Mouse (Mus musculus) lung, adult 2 months (tissue): ENCODE data around the gene Timm17b.
"Not testable (repeated sequence)": the region's sequence is repeated elsewhere in the genome, so short reads cannot be mapped to it uniquely, and the experiment has no call there.

ENCODE experiments used
- CTCF ChIP-seq: fragments of 200-500 bp; IDR thresholded peaks from 2 replicates; pipeline ENCODE4 v1.5.1; 2011; ENCODE audit warnings: mild to moderate bottlenecking, low read length, control low read depth; ENCODE audit not compliant: insufficient read depth
- POLR2A ChIP-seq: fragments of 200-500 bp; IDR thresholded peaks from 2 replicates; pipeline ENCODE4 v1.6.1; 2011; ENCODE audit warnings: low read depth, mild to moderate bottlenecking, control low read depth, low read length, borderline replicate concordance; ENCODE audit errors: extremely low read depth

DNA sequence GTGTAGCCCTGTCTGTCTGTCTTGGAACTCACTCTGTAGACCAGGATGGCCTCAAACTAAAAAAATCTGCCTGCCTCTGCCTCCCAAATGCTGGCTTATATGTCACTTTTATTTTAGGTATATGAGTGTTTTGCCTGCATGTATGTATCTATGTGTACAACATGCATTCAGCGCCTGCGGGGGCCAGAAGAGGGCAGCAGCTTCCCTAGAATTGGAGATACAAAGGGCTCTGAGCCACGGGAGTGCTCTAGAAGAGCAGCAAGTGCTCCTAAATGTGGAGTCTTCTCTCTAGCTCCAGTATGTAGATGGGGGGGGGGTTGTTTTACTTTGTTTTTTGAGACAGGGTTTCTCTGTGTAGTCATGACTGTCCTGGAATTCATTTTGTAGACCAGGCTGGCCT is 16.5 kb downstream of the Timm17b start:
- not testable (repeated sequence) for TF ChIP-seq CTCF, POLR2A
